Mouse (Mus musculus) stomach, postnatal 0 days (tissue): ENCODE results near the gene Mta2.

Experiments used
- CTCF ChIP-seq: IDR thresholded peaks from 2 replicates; pipeline ENCODE4 v1.5.1; 2016; ENCODE audit warnings: antibody characterized with exemption, low read depth, mild to moderate bottlenecking, moderate library complexity
- EP300 ChIP-seq: optimal IDR thresholded peaks from 2 replicates; pipeline ENCODE3; 2016; ENCODE audit warnings: antibody characterized with exemption

DNA sequence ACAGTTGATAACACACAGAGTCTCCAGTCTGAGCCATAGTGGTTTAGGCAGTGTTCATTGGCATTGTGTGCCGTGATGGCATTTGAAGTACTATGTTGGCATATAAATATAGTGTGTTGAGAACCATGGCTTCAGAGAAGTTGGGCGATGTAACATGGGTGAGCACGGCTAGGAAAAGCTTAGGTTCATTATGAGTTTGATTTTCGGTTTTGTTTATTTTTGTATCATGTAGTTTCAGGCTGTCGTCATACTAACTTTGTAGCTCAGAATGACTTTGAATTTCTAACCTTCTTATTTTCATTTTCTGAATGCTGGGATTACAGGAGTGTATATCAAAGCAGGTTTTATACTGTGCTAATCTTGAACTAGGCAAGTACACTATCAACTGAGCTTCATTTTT is 38.3 kb upstream of the Mta2 start:
- TF ChIP-seq CTCF (no peak), EP300 (no peak)
